In the genomic region with DNA sequence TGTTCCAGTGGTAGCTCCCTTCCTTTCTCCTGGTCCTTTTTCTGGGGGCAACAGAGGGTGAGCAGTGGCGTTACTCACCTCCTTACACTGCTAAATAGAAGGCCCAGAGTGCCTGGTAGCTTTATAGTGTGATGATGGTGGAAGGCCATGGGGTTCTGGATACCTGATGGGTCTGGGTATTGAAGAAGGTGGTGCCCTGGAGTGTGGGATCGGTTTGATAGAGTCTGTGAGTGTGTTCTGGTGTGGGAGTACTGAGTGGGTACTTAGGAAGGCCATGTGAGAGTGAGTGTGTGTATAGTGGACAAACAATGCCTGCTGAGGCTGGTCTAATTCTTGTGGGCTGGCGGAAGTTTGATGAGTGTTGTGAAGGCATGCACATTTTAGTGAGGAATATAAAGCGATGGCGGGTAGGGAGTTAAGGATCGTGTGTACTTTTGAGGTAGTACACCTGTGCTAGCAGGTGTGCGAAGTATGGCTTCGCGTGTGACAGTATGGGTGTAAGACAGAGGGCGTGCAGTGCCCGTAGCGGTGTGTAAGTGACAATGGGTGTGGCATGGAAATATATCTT, we compare ENCODE assay signal across 8 mouse cellular contexts. TPM values are rescaled to one million over a fixed set of nuclear protein-coding genes. Genes with fewer than 3 reads are reported as not detected.
DNase-seq lines count a peak whose midpoint lies in the region; ATAC-seq lines count a peak whose summit lies in the region.

No protein-coding gene starts in this region.

- H3K27me3 ChIP-seq in neural tube, embryonic 11.5 days (ENCODE audit: control insufficient read depth, insufficient read depth, low read length), result no peaks in the 10 kb centered on the region
- H3K27me3 ChIP-seq in hindbrain, embryonic 16.5 days (replicated peaks; ENCODE audit: control insufficient read depth, insufficient read depth, low read length), result no peaks in the 10 kb centered on the region
- H3K27me3 ChIP-seq in midbrain, embryonic 15.5 days (replicated peaks), result no peaks in the 10 kb centered on the region

- peak; percentile 19 for DNase-seq in adrenal gland, adult 2 months
- DNase-seq in adrenal gland, postnatal 36 days, result no peak
- DNase-seq in neural tube, embryonic 11.5 days (ENCODE audit: low spot score), result no peak
- no peak for DNase-seq in neural tube, embryonic 10.5 days (ENCODE audit: extremely low spot score, low spot score)
- DNase-seq in right cerebral cortex, postnatal 10 days (ENCODE audit: low spot score in 2 of 2), result no peak
- no peak for DNase-seq in kidney, postnatal 4 days

- H3K4me1 ChIP-seq in neural tube, embryonic 11.5 days (ENCODE audit: control insufficient read depth, insufficient read depth, low read length), result peaks cover 45% of the 10 kb centered on the region
- H3K4me1 ChIP-seq in hindbrain, embryonic 16.5 days (ENCODE audit: control insufficient read depth, insufficient read depth, low read depth, low read length), result peaks cover 52% of the 10 kb centered on the region
- H3K4me1 ChIP-seq in midbrain, embryonic 15.5 days, result peaks cover 59% of the 10 kb centered on the region

- H3K27ac ChIP-seq in neural tube, embryonic 11.5 days (ENCODE audit: low read depth, low read length), result peak overlapping the region; percentile 97
- H3K27ac ChIP-seq in hindbrain, embryonic 16.5 days (ENCODE audit: low read depth, low read length), result peak overlapping the region; percentile 99
- H3K27ac ChIP-seq in midbrain, embryonic 15.5 days, result peak overlapping the region; percentile 99

- peak overlapping the region; percentile 0; the same call in 1 of the 2 replicates for H3K9ac ChIP-seq in neural tube, embryonic 11.5 days (ENCODE audit: low read length)
- peak overlapping the region; percentile 89 for H3K9ac ChIP-seq in hindbrain, embryonic 16.5 days (ENCODE audit: low read depth, low read length)
- H3K9ac ChIP-seq in midbrain, embryonic 15.5 days, result peak overlapping the region; percentile 27; the same call in 1 of the 2 replicates

- H3K4me3 ChIP-seq in neural tube, embryonic 11.5 days (ENCODE audit: low read depth, low read length), result peak overlapping the region; percentile 82
- H3K4me3 ChIP-seq in hindbrain, embryonic 16.5 days (ENCODE audit: low read length), result peak overlapping the region; percentile 73
- H3K4me3 ChIP-seq in midbrain, embryonic 15.5 days, result peak overlapping the region; percentile 83

- peaks cover 5% of the 10 kb centered on the region for H3K36me3 ChIP-seq in neural tube, embryonic 11.5 days (ENCODE audit: control insufficient read depth, insufficient read depth, low read length)
- peaks cover 14% of the 10 kb centered on the region for H3K36me3 ChIP-seq in hindbrain, embryonic 16.5 days (ENCODE audit: control insufficient read depth, insufficient read depth, low read length)
- H3K36me3 ChIP-seq in midbrain, embryonic 15.5 days (replicated peaks), result peaks cover 14% of the 10 kb centered on the region

- ATAC-seq in neural tube, embryonic 11.5 days (ENCODE audit: insufficient read depth, low FRiP score, low TSS enrichment), result no peak
- ATAC-seq in hindbrain, embryonic 16.5 days, result no peak; the same call in 1 of the 2 replicates
- peak; percentile 8; the same call in 1 of the 2 replicates for ATAC-seq in midbrain, embryonic 15.5 days (replicated peaks)

- WGBS in neural tube, embryonic 11.5 days, result 24% methylated on average over 12 of the region's 12 CpGs
- WGBS in hindbrain, embryonic 16.5 days, result 22% methylated on average over 12 of the region's 12 CpGs
- 14% methylated on average over 12 of the region's 12 CpGs for WGBS in midbrain, embryonic 15.5 days

- peak overlapping the region; percentile 76 for H3K4me2 ChIP-seq in neural tube, embryonic 11.5 days (ENCODE audit: low read depth)
- H3K4me2 ChIP-seq in hindbrain, embryonic 16.5 days (ENCODE audit: low read length), result peak overlapping the region; percentile 73
- H3K4me2 ChIP-seq in midbrain, embryonic 15.5 days, result peak overlapping the region; percentile 90

- H3K9me3 ChIP-seq in neural tube, embryonic 11.5 days (ENCODE audit: control insufficient read depth, low read length), result no peaks in the 10 kb centered on the region
- no peaks in the 10 kb centered on the region for H3K9me3 ChIP-seq in hindbrain, embryonic 16.5 days (ENCODE audit: control insufficient read depth, low read length)
- no peaks in the 10 kb centered on the region for H3K9me3 ChIP-seq in midbrain, embryonic 15.5 days

RNA-seq across cellular contexts. Expression of a gene that starts 13.7 kb away (rescaled TPM):
- total RNA-seq in adrenal gland, adult 2 months (2021), result 100 to 1,000 TPM; 102 to 108 TPM
- polyA plus RNA-seq in adrenal gland, adult 2 months (2012; rRNA removed), result 111 and 123 TPM in 2 replicates
- 100 to 1,000 TPM in 1 of 2 experiments, 10 to 100 TPM in 1; 94.8 to 116 TPM for total RNA-seq in adrenal gland, postnatal 36 days (2021)
- polyA plus RNA-seq in neural tube, embryonic 11.5 days (2014; fragmentation: Nextera tagmentation; extraction: Ambion mirVana), result 30.4 and 38.2 TPM in 2 replicates
- polyA plus RNA-seq in hindbrain, embryonic 16.5 days (2015; fragmentation: Nextera tagmentation; extraction: Ambion mirVana), result 31.0 and 36.4 TPM in 2 replicates
- polyA plus RNA-seq in midbrain, embryonic 15.5 days (2015; fragmentation: Nextera tagmentation; extraction: Ambion mirVana), result 42.1 and 45.9 TPM in 2 replicates

RNA-seq across cellular contexts. Expression of a gene that starts 16.5 kb away (rescaled TPM):
- 10 to 100 TPM; 33.4 to 33.8 TPM for total RNA-seq in adrenal gland, adult 2 months (2021)
- 29.4 and 35.9 TPM in 2 replicates for polyA plus RNA-seq in adrenal gland, adult 2 months (2012; rRNA removed)
- total RNA-seq in adrenal gland, postnatal 36 days (2021), result 10 to 100 TPM; 32.7 to 34.0 TPM
- 321 and 324 TPM in 2 replicates for polyA plus RNA-seq in neural tube, embryonic 11.5 days (2014; fragmentation: Nextera tagmentation; extraction: Ambion mirVana)
- 566 and 571 TPM in 2 replicates for polyA plus RNA-seq in hindbrain, embryonic 16.5 days (2015; fragmentation: Nextera tagmentation; extraction: Ambion mirVana)
- 671 and 679 TPM in 2 replicates for polyA plus RNA-seq in midbrain, embryonic 15.5 days (2015; fragmentation: Nextera tagmentation; extraction: Ambion mirVana)

RNA-seq across cellular contexts. Expression of a gene that starts 20.0 kb away (rescaled TPM):
- not detected for total RNA-seq in adrenal gland, adult 2 months (2021)
- not detected in 2 replicates for polyA plus RNA-seq in adrenal gland, adult 2 months (2012; rRNA removed)
- total RNA-seq in adrenal gland, postnatal 36 days (2021), result not detected
- polyA plus RNA-seq in neural tube, embryonic 11.5 days (2014; fragmentation: Nextera tagmentation; extraction: Ambion mirVana), result 0.32 and 1.0 TPM in 2 replicates
- 4.7 and 4.8 TPM in 2 replicates for polyA plus RNA-seq in hindbrain, embryonic 16.5 days (2015; fragmentation: Nextera tagmentation; extraction: Ambion mirVana)
- polyA plus RNA-seq in midbrain, embryonic 15.5 days (2015; fragmentation: Nextera tagmentation; extraction: Ambion mirVana), result 3.7 and 4.5 TPM in 2 replicates

RNA-seq across cellular contexts. Expression of a gene that starts 24.7 kb away (rescaled TPM):
- total RNA-seq in adrenal gland, adult 2 months (2021), result 1 to 10 TPM; 1.9 to 2.2 TPM
- 8.3 and 9.3 TPM in 2 replicates for polyA plus RNA-seq in adrenal gland, adult 2 months (2012; rRNA removed)
- 1 to 10 TPM; 1.5 to 1.6 TPM for total RNA-seq in adrenal gland, postnatal 36 days (2021)
- 9.6 and 10.2 TPM in 2 replicates for polyA plus RNA-seq in neural tube, embryonic 11.5 days (2014; fragmentation: Nextera tagmentation; extraction: Ambion mirVana)
- 78.7 and 85.0 TPM in 2 replicates for polyA plus RNA-seq in hindbrain, embryonic 16.5 days (2015; fragmentation: Nextera tagmentation; extraction: Ambion mirVana)
- polyA plus RNA-seq in midbrain, embryonic 15.5 days (2015; fragmentation: Nextera tagmentation; extraction: Ambion mirVana), result 94.8 and 102 TPM in 2 replicates

RNA-seq across cellular contexts. Expression of a gene that starts 30.7 kb away (rescaled TPM):
- total RNA-seq in adrenal gland, adult 2 months (2021), result 10 to 100 TPM; 16.5 to 26.6 TPM
- polyA plus RNA-seq in adrenal gland, adult 2 months (2012; rRNA removed), result 50.4 and 52.8 TPM in 2 replicates
- total RNA-seq in adrenal gland, postnatal 36 days (2021), result 10 to 100 TPM; 25.4 to 40.9 TPM
- 16.2 and 16.7 TPM in 2 replicates for polyA plus RNA-seq in neural tube, embryonic 11.5 days (2014; fragmentation: Nextera tagmentation; extraction: Ambion mirVana)
- 3.7 and 4.3 TPM in 2 replicates for polyA plus RNA-seq in hindbrain, embryonic 16.5 days (2015; fragmentation: Nextera tagmentation; extraction: Ambion mirVana)
- 3.3 and 5.3 TPM in 2 replicates for polyA plus RNA-seq in midbrain, embryonic 15.5 days (2015; fragmentation: Nextera tagmentation; extraction: Ambion mirVana)

Comparison
In these comparisons a context has a peak if more than half of its experiments do, and no peak if none do; other contexts are left out.
1. H3K9ac ChIP-seq: peak in every context shown above with its lines; median percentile 89 in hindbrain, embryonic 16.5 days; 27 in midbrain, embryonic 15.5 days; 0 in neural tube, embryonic 11.5 days.